Mouse (Mus musculus): ENCODE measurements around the gene Copg1.

- TF ChIP-seq GATA1 (IDR thresholded peaks at IDR 0.05; ENCODE audit: borderline replicate concordance, low read length) (no peak), FLI1 (IDR thresholded peaks at IDR 0.05; ENCODE audit: low read length) (no peak)
Measured at GRCm38 (mm10) chr6:87868871-87869506, 18.6 kb upstream of the Copg1 start.

All from megakaryocyte, embryonic 14.5 days (primary cell).